Mouse (Mus musculus): Measurements from ENCODE around the gene Gpatch3.
A peak's percentile ranks its signal among the peaks of the same experiment; 100 is the strongest.

Gpatch3 gene

DNA sequence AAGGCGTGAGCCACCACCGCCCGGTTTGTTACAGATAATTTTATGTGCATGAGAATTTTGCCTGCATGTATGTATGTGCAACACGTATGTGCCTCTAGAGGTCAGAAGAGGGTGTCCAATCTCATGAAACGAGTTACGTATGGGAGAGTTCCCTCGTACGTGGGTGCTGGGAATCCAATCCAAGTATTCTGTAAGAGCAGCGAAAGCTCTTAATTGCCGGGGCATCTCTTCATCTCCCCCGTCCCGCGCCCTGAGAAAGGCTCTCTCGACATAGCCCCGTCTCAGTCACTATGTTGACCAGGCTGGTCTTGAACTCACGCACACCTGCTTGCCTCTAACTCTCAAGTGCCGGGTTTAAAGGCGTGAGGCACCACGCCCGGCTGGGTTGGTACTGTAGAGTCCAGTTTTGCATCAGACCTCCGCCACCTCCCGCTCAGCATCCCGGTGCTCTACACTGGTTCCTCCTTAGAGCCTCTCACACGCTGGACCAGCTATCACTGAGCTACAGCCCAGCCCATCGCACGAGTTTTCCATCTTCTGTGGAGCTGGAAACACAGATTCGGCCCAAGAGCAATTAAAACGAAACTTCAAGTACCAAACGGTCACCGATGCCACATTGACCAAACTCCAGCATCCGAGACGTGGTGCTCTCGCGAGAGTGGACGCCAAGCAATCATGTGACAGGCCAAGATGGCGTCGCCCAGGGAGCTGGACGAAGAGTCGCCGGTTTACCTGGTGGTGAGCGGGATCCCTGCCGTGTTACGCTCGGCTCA lies at the start of gene Gpatch3:
Gene Gpatch3, plus strand, starts transcription at position 676 of the 773 bp plus-strand sequence.
- peak; percentile 94 for DNase-seq (ENCODE audit: low read depth, low spot score)

- DNase-seq (ENCODE audit: low read depth, low spot score), result no peak
Observed at GRCm38 (mm10) chr4:133527788-133528187, 46.8 kb upstream of the Gpatch3 start.

- DNase-seq (ENCODE audit: low read depth, low spot score), result no peak
Observed at GRCm38 (mm10) chr4:133532777-133533176, 41.8 kb upstream of the Gpatch3 start.

DNA sequence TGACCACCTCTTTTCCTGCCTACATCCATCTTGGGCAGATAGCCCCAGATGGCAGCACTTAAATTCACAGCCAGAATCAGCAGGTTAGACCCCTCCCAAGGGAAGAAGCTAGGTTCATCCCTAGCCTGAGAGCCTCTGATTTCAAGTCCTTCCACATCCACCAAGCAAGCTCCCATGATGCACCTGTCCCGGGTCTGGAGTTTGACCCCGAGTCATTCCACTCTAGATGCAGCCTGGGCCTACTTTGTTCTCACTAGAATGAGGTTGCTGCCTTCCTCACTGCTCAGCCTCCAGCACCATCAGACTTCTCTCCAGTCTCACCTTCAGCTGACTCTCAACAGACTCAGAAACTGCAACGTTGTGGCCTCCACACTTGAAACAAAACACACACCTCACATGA lies 38.5 kb upstream of the Gpatch3 start:
- no peak for DNase-seq (ENCODE audit: low read depth, low spot score)

DNA sequence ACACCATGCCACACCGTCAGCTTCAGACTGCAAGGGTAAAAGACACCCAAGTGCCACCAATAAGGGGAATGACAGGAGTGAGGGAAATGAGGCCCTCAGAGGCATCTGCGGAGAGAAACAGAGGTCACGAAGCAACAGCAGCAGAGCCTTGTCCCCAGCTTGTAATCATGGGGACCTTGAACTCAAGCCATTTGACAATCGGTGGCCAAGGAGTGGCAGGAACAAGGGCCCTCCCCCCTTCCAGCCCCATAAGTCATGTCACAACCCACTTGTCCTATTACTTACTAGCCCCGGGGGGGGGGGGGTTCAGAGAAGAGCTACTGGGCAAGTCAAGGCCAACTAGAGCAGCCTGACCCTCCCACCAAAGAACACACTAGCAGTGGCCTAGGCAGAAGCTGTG lies 37.9 kb upstream of the Gpatch3 start:
- DNase-seq (ENCODE audit: low read depth, low spot score), result no peak

GRCm38 (mm10) chr4:133545272-133546231 lies 29.0 kb upstream of the Gpatch3 start, which contains the start of gene Nudc:
Gene Nudc (minus strand): TSS chr4:133545996.
- peak; percentile 96 for DNase-seq (ENCODE audit: low read depth, low spot score)

GRCm38 (mm10) chr4:133552029-133552428 lies 22.5 kb upstream of the Gpatch3 start:
- no peak for DNase-seq (ENCODE audit: low read depth, low spot score)

GRCm38 (mm10) chr4:133552768-133553447 lies 21.6 kb upstream of the Gpatch3 start, which contains the start of gene Nr0b2:
Gene Nr0b2 (plus strand): TSS chr4:133553376.
- no peak for DNase-seq (ENCODE audit: low read depth, low spot score)

- DNase-seq (ENCODE audit: low read depth, low spot score), result no peak
Observed at GRCm38 (mm10) chr4:133553448-133554330, 20.9 kb upstream of the Gpatch3 start.

DNA sequence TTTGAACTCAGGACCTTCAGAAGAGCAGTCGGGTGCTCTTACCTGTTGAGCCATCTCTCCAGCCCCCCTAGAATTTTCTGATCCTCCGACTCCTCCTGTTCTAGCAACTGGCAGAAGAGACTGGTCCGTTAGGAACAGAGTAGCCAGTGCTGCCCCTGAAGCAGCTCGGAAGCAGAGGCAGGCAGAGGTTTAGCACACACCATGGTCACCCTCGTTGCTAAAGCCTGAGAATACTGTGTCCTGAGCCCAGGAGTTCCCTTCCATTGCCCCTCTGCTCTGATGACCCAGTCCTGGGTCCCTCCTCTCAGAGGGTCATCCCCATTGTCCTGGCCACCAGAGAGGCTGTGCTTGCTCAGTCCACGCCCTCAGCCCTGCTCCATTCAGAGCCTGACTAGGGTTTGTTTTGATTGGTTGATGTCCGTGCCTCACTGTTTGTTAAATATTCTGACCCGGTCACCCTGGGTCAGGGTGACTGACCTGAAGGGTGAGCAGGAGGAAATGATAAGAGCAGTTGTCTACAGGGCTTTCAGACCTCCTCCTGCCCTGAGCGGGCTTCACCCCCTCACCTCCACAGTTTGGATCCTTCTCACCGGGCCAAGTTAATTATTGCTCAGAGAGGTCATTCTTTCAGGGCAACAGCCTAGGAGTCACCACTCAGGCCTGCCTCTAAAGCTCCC lies 17.4 kb upstream of the Gpatch3 start:
- peak; percentile 18 for DNase-seq (ENCODE audit: low read depth, low spot score)

GRCm38 (mm10) chr4:133559846-133560245 lies 14.7 kb upstream of the Gpatch3 start:
- no peak for DNase-seq (ENCODE audit: low read depth, low spot score)

GRCm38 (mm10) chr4:133561622-133562021 lies 12.9 kb upstream of the Gpatch3 start:
- DNase-seq (ENCODE audit: low read depth, low spot score), result no peak

- no peak for DNase-seq (ENCODE audit: low read depth, low spot score)
Observed at GRCm38 (mm10) chr4:133563123-133563571, 11.4 kb upstream of the Gpatch3 start.

DNA sequence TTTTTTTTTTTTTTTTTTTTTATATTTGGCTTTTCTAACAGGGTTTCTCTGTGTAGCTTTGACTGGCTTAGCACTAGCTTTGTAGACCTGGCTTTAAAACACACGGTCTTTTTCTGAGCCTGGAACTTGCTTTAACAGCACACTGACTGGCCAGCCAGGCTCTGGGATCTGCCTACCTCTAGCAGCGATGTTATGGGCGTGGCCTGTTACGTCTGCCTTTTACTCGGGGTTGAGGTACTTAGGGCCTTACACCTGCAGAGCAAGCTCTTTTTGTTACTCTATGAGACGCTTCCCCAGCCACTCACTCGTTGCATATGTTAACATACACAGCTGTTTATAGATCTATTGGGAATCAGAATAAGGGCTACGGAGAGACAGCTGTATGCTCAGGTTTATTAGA lies 7.3 kb upstream of the Gpatch3 start:
- DNase-seq (ENCODE audit: low read depth, low spot score), result no peak

- DNase-seq (ENCODE audit: low read depth, low spot score), result no peak
Observed at GRCm38 (mm10) chr4:133569291-133570065, 5.1 kb upstream of the Gpatch3 start.

GRCm38 (mm10) chr4:133570066-133570466 lies 4.5 kb upstream of the Gpatch3 start:
- no peak for DNase-seq (ENCODE audit: low read depth, low spot score)

- DNase-seq (ENCODE audit: low read depth, low spot score), result no peak
Observed at GRCm38 (mm10) chr4:133574843-133575202, 278 bp downstream of the Gpatch3 start.

DNA sequence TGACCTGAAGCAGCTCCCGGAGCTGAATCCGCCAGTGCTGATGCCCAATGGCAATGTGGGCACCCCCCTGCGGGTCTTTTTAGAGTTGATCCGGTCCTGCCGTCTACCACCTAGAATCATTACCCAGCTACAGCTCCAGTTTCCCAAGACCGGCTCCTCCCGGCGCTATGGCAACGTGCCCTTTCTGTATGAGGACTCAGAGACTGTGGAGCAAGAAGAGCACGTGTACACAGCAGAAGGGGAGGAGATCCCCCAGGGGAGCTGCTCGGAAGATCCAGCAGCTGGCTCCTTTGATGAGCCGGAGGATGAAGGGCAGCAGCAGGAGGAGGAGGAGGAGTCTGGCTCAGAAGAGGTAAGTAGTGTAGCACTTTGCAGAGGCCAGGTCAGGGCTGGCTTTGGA lies 3.4 kb downstream of the Gpatch3 start:
- DNase-seq (ENCODE audit: low read depth, low spot score), result no peak

- no peak for DNase-seq (ENCODE audit: low read depth, low spot score)
Observed at GRCm38 (mm10) chr4:133583690-133584058, 9.1 kb downstream of the Gpatch3 start.
